Mouse (Mus musculus): ENCODE measurements at regions not wholly inside any gene's neighbourhood (a gene's known extent, or its start where the extent isn't known, plus 50 kb on each side); places are given as distances from the start of the nearest gene placed in this dataset.

DNA sequence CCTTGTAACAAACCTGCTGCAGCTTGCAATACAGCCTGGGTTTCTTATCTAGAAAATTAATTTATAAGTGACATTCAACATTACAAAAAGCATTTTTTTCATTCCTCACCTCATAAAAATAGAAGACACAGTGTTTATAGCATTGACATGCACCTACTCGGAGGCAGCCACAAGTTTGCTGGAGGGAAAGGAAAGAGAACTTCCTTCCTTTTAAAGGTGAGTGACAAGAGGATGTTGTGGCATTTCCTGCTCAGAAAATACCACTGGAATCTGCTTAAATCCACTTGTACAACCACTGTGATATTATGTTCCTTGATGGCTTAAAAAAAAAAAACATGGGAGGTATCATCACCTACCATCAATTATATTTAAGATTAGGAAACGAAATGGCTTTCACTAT lies 1222.2 kb upstream of the Flrt2 start:
- H3K4me3 ChIP-seq (ENCODE audit: low read depth, low read length) = no peak overlapping the region
- H3K4me2 ChIP-seq (ENCODE audit: low read depth, low read length) = no peak overlapping the region
- no peaks in the 10 kb centered on the region for H3K9me3 ChIP-seq (replicated peaks; ENCODE audit: control insufficient read depth, low read length)
- H3K27me3 ChIP-seq (ENCODE audit: control insufficient read depth, insufficient read depth, low read depth, low read length) = no peaks in the 10 kb centered on the region
- 4% methylated on average over 2 of the region's 2 CpGs for WGBS (ENCODE audit: insufficient replicate concordance)
- no peak overlapping the region for H3K27ac ChIP-seq (ENCODE audit: low read length)
- no peaks in the 10 kb centered on the region for H3K36me3 ChIP-seq (ENCODE audit: control insufficient read depth, insufficient read depth)
- no peaks in the 10 kb centered on the region for H3K4me1 ChIP-seq (ENCODE audit: control insufficient read depth, low read depth, low read length)
- H3K9ac ChIP-seq (ENCODE audit: low read depth, low read length) = no peak overlapping the region
- no peak for ATAC-seq (ENCODE audit: low read depth)

- no peak overlapping the region for H3K9ac ChIP-seq (ENCODE audit: low read depth, low read length)
- no peaks in the 10 kb centered on the region for H3K9me3 ChIP-seq (replicated peaks; ENCODE audit: control insufficient read depth, low read length)
- no peak overlapping the region for H3K27ac ChIP-seq (ENCODE audit: low read length)
- no peak for ATAC-seq (ENCODE audit: low read depth)
- no peaks in the 10 kb centered on the region for H3K27me3 ChIP-seq (ENCODE audit: control insufficient read depth, insufficient read depth, low read depth, low read length)
- no peaks in the 10 kb centered on the region for H3K36me3 ChIP-seq (ENCODE audit: control insufficient read depth, insufficient read depth)
- no peak overlapping the region for H3K4me3 ChIP-seq (ENCODE audit: low read depth, low read length)
- H3K4me1 ChIP-seq (ENCODE audit: control insufficient read depth, low read depth, low read length) = no peaks in the 10 kb centered on the region
- no peak overlapping the region for H3K4me2 ChIP-seq (ENCODE audit: low read depth, low read length)
- WGBS (ENCODE audit: insufficient replicate concordance) = 33% methylated on average over 1 of the region's 1 CpGs
Measured at GRCm38 (mm10) chr12:94470981-94471380, 1221.0 kb upstream of the Flrt2 start.

DNA sequence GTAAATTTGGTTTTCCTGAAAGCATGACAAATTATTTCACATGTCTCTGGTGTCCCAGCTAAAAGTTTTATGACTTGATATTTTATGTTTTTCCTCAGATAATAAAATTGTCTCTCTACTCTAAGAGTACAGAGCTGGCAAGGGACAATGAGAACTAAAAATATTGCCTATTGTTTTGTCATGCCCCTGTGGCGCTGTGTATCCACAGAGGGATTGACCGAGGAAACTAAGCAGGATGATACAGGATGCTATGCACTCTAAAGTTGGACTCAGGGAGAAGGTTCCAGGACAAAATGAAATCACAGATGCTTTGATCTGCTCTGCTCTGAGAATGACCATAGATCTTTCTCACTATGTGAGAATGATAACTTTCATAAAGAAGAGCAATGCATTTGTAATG lies 1203.3 kb upstream of the Flrt2 start:
- no peaks in the 10 kb centered on the region for H3K27me3 ChIP-seq (ENCODE audit: control insufficient read depth, insufficient read depth, low read depth, low read length)
- H3K9me3 ChIP-seq (replicated peaks; ENCODE audit: control insufficient read depth, low read length) = no peaks in the 10 kb centered on the region
- H3K4me1 ChIP-seq (ENCODE audit: control insufficient read depth, low read depth, low read length) = no peaks in the 10 kb centered on the region
- H3K4me2 ChIP-seq (ENCODE audit: low read depth, low read length) = no peak overlapping the region
- 67% methylated on average over 2 of the region's 2 CpGs for WGBS (ENCODE audit: insufficient replicate concordance)
- ATAC-seq (ENCODE audit: low read depth) = no peak
- H3K4me3 ChIP-seq (ENCODE audit: low read depth, low read length) = no peak overlapping the region
- H3K36me3 ChIP-seq (ENCODE audit: control insufficient read depth, insufficient read depth) = no peaks in the 10 kb centered on the region
- no peak overlapping the region for H3K27ac ChIP-seq (ENCODE audit: low read length)
- H3K9ac ChIP-seq (ENCODE audit: low read depth, low read length) = no peak overlapping the region

GRCm38 (mm10) chr12:94508099-94508498 lies 1183.9 kb upstream of the Flrt2 start:
- H3K36me3 ChIP-seq (ENCODE audit: control insufficient read depth, insufficient read depth) = no peaks in the 10 kb centered on the region
- WGBS (ENCODE audit: insufficient replicate concordance) = 68% methylated on average over 7 of the region's 7 CpGs

GRCm38 (mm10) chr12:94509855-94510254 lies 1182.2 kb upstream of the Flrt2 start:
- Histone ChIP-seq H3K36me3 (ENCODE audit: control insufficient read depth, insufficient read depth) (no peaks in the 10 kb centered on the region), H3K9ac (ENCODE audit: low read depth, low read length) (no peak overlapping the region), H3K4me2 (ENCODE audit: low read depth, low read length) (no peak overlapping the region), H3K4me1 (ENCODE audit: control insufficient read depth, low read depth, low read length) (no peaks in the 10 kb centered on the region), H3K4me3 (ENCODE audit: low read depth, low read length) (no peak overlapping the region), H3K27me3 (ENCODE audit: control insufficient read depth, insufficient read depth, low read depth, low read length) (no peaks in the 10 kb centered on the region), H3K27ac (ENCODE audit: low read length) (no peak overlapping the region), H3K9me3 (replicated peaks; ENCODE audit: control insufficient read depth, low read length) (no peaks in the 10 kb centered on the region)
- ATAC-seq (ENCODE audit: low read depth) = no peak
- WGBS (ENCODE audit: insufficient replicate concordance) = 38% methylated on average over 5 of the region's 5 CpGs

More at GRCm38 (mm10) chr12:94508099-94508498, 1183.9 kb upstream of the Flrt2 start:
- no peaks in the 10 kb centered on the region for H3K4me1 ChIP-seq (ENCODE audit: control insufficient read depth, low read depth, low read length)
- H3K4me2 ChIP-seq (ENCODE audit: low read depth, low read length) = no peak overlapping the region
- no peak for ATAC-seq (ENCODE audit: low read depth)
- no peak overlapping the region for H3K9ac ChIP-seq (ENCODE audit: low read depth, low read length)
- no peaks in the 10 kb centered on the region for H3K9me3 ChIP-seq (replicated peaks; ENCODE audit: control insufficient read depth, low read length)
- H3K27ac ChIP-seq (ENCODE audit: low read length) = no peak overlapping the region
- H3K4me3 ChIP-seq (ENCODE audit: low read depth, low read length) = no peak overlapping the region
- no peaks in the 10 kb centered on the region for H3K27me3 ChIP-seq (ENCODE audit: control insufficient read depth, insufficient read depth, low read depth, low read length)

- no peak for ATAC-seq (ENCODE audit: low read depth)
- no peak overlapping the region for H3K27ac ChIP-seq (ENCODE audit: low read length)
- H3K27me3 ChIP-seq (ENCODE audit: control insufficient read depth, insufficient read depth, low read depth, low read length) = no peaks in the 10 kb centered on the region
- H3K4me1 ChIP-seq (ENCODE audit: control insufficient read depth, low read depth, low read length) = no peaks in the 10 kb centered on the region
- no peaks in the 10 kb centered on the region for H3K36me3 ChIP-seq (ENCODE audit: control insufficient read depth, insufficient read depth)
- H3K9ac ChIP-seq (ENCODE audit: low read depth, low read length) = no peak overlapping the region
- 70% methylated on average over 7 of the region's 7 CpGs for WGBS (ENCODE audit: insufficient replicate concordance)
- no peaks in the 10 kb centered on the region for H3K9me3 ChIP-seq (replicated peaks; ENCODE audit: control insufficient read depth, low read length)
- H3K4me2 ChIP-seq (ENCODE audit: low read depth, low read length) = no peak overlapping the region
- no peak overlapping the region for H3K4me3 ChIP-seq (ENCODE audit: low read depth, low read length)
Measured at GRCm38 (mm10) chr12:94544706-94545105, 1147.3 kb upstream of the Flrt2 start.

GRCm38 (mm10) chr12:94560374-94561194 lies 1131.4 kb upstream of the Flrt2 start:
- Histone ChIP-seq H3K9me3 (replicated peaks; ENCODE audit: control insufficient read depth, low read length) (no peaks in the 10 kb centered on the region; the same call in 1 of the 2 replicates), H3K27me3 (ENCODE audit: control insufficient read depth, insufficient read depth, low read depth, low read length) (no peaks in the 10 kb centered on the region), H3K27ac (ENCODE audit: low read length) (no peak overlapping the region), H3K4me2 (ENCODE audit: low read depth, low read length) (no peak overlapping the region), H3K4me3 (ENCODE audit: low read depth, low read length) (no peak overlapping the region), H3K36me3 (ENCODE audit: control insufficient read depth, insufficient read depth) (no peaks in the 10 kb centered on the region), H3K4me1 (ENCODE audit: control insufficient read depth, low read depth, low read length) (no peaks in the 10 kb centered on the region), H3K9ac (ENCODE audit: low read depth, low read length) (no peak overlapping the region)
- ATAC-seq (ENCODE audit: low read depth) = no peak
- WGBS (ENCODE audit: insufficient replicate concordance) = 57% methylated on average over 2 of the region's 2 CpGs

- WGBS (ENCODE audit: insufficient replicate concordance) = 67% methylated on average over 2 of the region's 2 CpGs
- Histone ChIP-seq H3K27ac (ENCODE audit: low read length) (no peak overlapping the region), H3K27me3 (ENCODE audit: control insufficient read depth, insufficient read depth, low read depth, low read length) (no peaks in the 10 kb centered on the region), H3K9ac (ENCODE audit: low read depth, low read length) (no peak overlapping the region), H3K9me3 (replicated peaks; ENCODE audit: control insufficient read depth, low read length) (no peaks in the 10 kb centered on the region), H3K4me3 (ENCODE audit: low read depth, low read length) (no peak overlapping the region), H3K4me2 (ENCODE audit: low read depth, low read length) (no peak overlapping the region), H3K4me1 (ENCODE audit: control insufficient read depth, low read depth, low read length) (no peaks in the 10 kb centered on the region), H3K36me3 (ENCODE audit: control insufficient read depth, insufficient read depth) (no peaks in the 10 kb centered on the region)
- no peak for ATAC-seq (ENCODE audit: low read depth)
Measured at GRCm38 (mm10) chr12:94574981-94575380, 1117.0 kb upstream of the Flrt2 start.

- Histone ChIP-seq H3K27ac (ENCODE audit: low read length) (no peak overlapping the region), H3K9me3 (replicated peaks; ENCODE audit: control insufficient read depth, low read length) (no peaks in the 10 kb centered on the region), H3K36me3 (ENCODE audit: control insufficient read depth, insufficient read depth) (no peaks in the 10 kb centered on the region), H3K9ac (ENCODE audit: low read depth, low read length) (no peak overlapping the region), H3K4me3 (ENCODE audit: low read depth, low read length) (no peak overlapping the region), H3K4me1 (ENCODE audit: control insufficient read depth, low read depth, low read length) (no peaks in the 10 kb centered on the region), H3K4me2 (ENCODE audit: low read depth, low read length) (no peak overlapping the region), H3K27me3 (ENCODE audit: control insufficient read depth, insufficient read depth, low read depth, low read length) (no peaks in the 10 kb centered on the region)
- 47% methylated on average over 4 of the region's 4 CpGs for WGBS (ENCODE audit: insufficient replicate concordance)
- no peak for ATAC-seq (ENCODE audit: low read depth)
Measured at GRCm38 (mm10) chr12:94580345-94580744, 1111.7 kb upstream of the Flrt2 start.

All from liver, embryonic 16.5 days (tissue).